Mouse (Mus musculus): ENCODE results near the gene Crygs.

Crygs gene

GRCm38 (mm10) chr16:22811477-22811876, at the start of gene Crygs:
TSS of gene Crygs (minus strand) at chr16:22811577.
- DNase-seq: no peak

- peak; percentile 98 for DNase-seq
These were observed 46.2 kb upstream of the Crygs start, which contains the start of the genes Tbccd1 and Dnajb11 for GRCm38 (mm10) chr16:22857431-22858113. TSS of gene Tbccd1 (minus strand) at chr16:22857669. TSS of gene Dnajb11 (plus strand) at chr16:22857845.

- DNase-seq: no peak
These were observed 45.4 kb upstream of the Crygs start for GRCm38 (mm10) chr16:22856773-22857172.

GRCm38 (mm10) chr16:22852709-22853108, 41.3 kb upstream of the Crygs start:
- DNase-seq: no peak

GRCm38 (mm10) chr16:22848331-22848730, 37.0 kb upstream of the Crygs start:
- DNase-seq: no peak

- no peak for DNase-seq
These were observed 36.3 kb upstream of the Crygs start for GRCm38 (mm10) chr16:22847686-22848085.

GRCm38 (mm10) chr16:22845481-22845880, 34.1 kb upstream of the Crygs start:
- no peak for DNase-seq

- no peak for DNase-seq
These were observed 33.5 kb upstream of the Crygs start for GRCm38 (mm10) chr16:22844834-22845233.

- peak; percentile 73 for DNase-seq
These were observed 32.9 kb upstream of the Crygs start for GRCm38 (mm10) chr16:22844061-22844801.

GRCm38 (mm10) chr16:22842871-22843270, 31.5 kb upstream of the Crygs start:
- no peak for DNase-seq

- DNase-seq: no peak
These were observed 27.9 kb upstream of the Crygs start for GRCm38 (mm10) chr16:22839146-22839857.

- no peak for DNase-seq
These were observed 21.7 kb upstream of the Crygs start for GRCm38 (mm10) chr16:22832932-22833525.

GRCm38 (mm10) chr16:22820731-22821130, 9.4 kb upstream of the Crygs start:
- no peak for DNase-seq

- peak; percentile 83 for DNase-seq
These were observed 3.8 kb downstream of the Crygs start for GRCm38 (mm10) chr16:22807468-22808070.

GRCm38 (mm10) chr16:22802786-22803185, 8.6 kb downstream of the Crygs start:
- DNase-seq: no peak

GRCm38 (mm10) chr16:22800849-22801109, 10.6 kb downstream of the Crygs start:
- DNase-seq: no peak

GRCm38 (mm10) chr16:22800026-22800848, 11.1 kb downstream of the Crygs start:
- no peak for DNase-seq

- DNase-seq: no peak
These were observed 12.9 kb downstream of the Crygs start for GRCm38 (mm10) chr16:22798520-22798919.

GRCm38 (mm10) chr16:22797521-22797920, 13.9 kb downstream of the Crygs start:
- peak; percentile 83 for DNase-seq

- no peak for DNase-seq
These were observed 15.9 kb downstream of the Crygs start for GRCm38 (mm10) chr16:22795497-22795896.

GRCm38 (mm10) chr16:22791235-22791634, 20.1 kb downstream of the Crygs start:
- DNase-seq: no peak

GRCm38 (mm10) chr16:22789908-22790367, 21.4 kb downstream of the Crygs start:
- DNase-seq: peak; percentile 56
